Mouse (Mus musculus) skeletal muscle tissue, postnatal 0 days (tissue): ENCODE data around the gene Nkiras1. TPM values are rescaled to one million over a fixed set of nuclear protein-coding genes. Genes with fewer than 3 reads are reported as not detected.

Experiments
- polyA plus RNA-seq: library from polyadenylated mRNA; unstranded; fragments of >200 nt; fragmentation: Nextera tagmentation; extraction: Ambion mirVana; gene quantifications from 2 replicates; pipeline ENCODE4 v1.2.1, GENCODE M21; 2015

Nkiras1 gene
- 69.7 and 75.2 TPM in 2 replicates for polyA plus RNA-seq

GRCm38 (mm10) chr14:18270529-18271441 is at the start of gene Nkiras1, which contains the start of gene Rpl15:
Gene Nkiras1 (plus strand): TSS chr14:18271136.
Gene Rpl15 (minus strand): TSS chr14:18271391.

GRCm38 (mm10) chr14:18238750-18239731 is 31.9 kb upstream of the Nkiras1 start, which contains the start of gene Nr1d2:
Gene Nr1d2 (minus strand): TSS chr14:18239127.

GRCm38 (mm10) chr14:18331693-18332131 is 60.8 kb downstream of the Nkiras1 start, which contains the start of gene Ube2e1:
Gene Ube2e1 (minus strand): TSS chr14:18331859.

Other genes starting within 250 kb of the Nkiras1 start
- 15.2 and 17.8 TPM in 2 replicates for gene Nr1d2, start 32.0 kb upstream of the Nkiras1 start, polyA plus RNA-seq
- 317 and 339 TPM in 2 replicates for gene Rpl15, start 255 bp downstream of the Nkiras1 start, polyA plus RNA-seq
- gene Ube2e1, start 60.7 kb downstream of the Nkiras1 start, polyA plus RNA-seq, result 126 and 129 TPM in 2 replicates